Mouse (Mus musculus) 416B (cell line): ENCODE results near the gene Gm37240.
"Not testable (repeated sequence)": the region's sequence is repeated elsewhere in the genome, so short reads cannot be mapped to it uniquely, and the experiment has no call there.

Experiments
- DNase-seq: peaks from one replicate; pipeline ENCODE4 v3.0.0; 2011; ENCODE audit warnings: low read depth

Gene Gm37240

GRCm38 (mm10) chr3:85887239-85887827, at the start of gene Gm37240, which contains the start of gene Glt28d2:
Gene Gm37240 (minus strand): TSS chr3:85887518.
Gene Glt28d2 (minus strand): TSS chr3:85887516.
- no peak for DNase-seq

DNA sequence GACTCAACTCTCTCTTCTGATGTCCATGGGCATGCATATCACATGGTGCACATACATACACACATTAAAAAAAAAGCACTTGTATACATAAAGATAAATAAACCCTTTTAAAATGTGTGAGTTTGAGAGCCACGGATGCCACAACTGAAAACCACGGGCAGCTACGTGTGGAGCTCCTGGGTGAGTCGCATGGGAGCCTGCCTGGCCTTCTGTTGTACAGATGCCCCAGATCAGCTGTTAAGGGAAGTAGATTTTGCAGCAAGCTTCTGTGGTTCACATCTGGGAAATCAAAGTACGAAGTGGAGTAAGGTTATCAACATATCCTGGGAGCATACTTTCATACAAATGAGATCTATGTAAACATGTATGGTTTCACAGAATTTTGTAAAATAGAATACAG, 46.3 kb upstream of the Gm37240 start:
- DNase-seq = no peak

GRCm38 (mm10) chr3:85931859-85932258, 44.5 kb upstream of the Gm37240 start:
- DNase-seq = no peak

DNA sequence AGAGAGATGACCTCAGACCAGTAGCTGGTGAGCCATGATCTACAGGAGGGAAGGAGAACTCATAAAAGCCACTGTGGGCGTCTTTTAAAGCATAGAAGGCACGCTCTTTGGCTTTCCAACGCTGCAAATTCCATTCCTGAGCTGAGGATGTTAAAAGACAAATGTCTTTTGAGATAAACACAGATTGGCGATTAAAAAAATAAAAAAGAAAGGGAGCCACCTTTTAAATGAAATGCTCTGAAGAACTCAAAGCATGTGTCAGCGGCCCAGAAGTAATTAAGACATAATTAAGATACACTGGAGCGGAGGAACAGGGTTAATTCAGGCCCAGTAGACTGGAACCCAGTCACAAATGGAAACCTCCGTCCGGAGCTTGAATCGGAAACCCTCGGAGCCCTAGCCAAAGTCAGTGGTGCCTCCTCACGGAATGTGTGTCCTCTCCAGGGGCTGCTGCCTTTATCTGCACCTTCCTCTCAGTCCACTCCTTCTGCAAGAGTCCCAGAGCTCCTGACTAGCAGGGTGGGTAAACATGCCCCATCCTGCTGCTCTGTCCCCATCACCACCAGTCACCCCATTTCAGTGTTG, 43.4 kb upstream of the Gm37240 start:
- DNase-seq = no peak

DNA sequence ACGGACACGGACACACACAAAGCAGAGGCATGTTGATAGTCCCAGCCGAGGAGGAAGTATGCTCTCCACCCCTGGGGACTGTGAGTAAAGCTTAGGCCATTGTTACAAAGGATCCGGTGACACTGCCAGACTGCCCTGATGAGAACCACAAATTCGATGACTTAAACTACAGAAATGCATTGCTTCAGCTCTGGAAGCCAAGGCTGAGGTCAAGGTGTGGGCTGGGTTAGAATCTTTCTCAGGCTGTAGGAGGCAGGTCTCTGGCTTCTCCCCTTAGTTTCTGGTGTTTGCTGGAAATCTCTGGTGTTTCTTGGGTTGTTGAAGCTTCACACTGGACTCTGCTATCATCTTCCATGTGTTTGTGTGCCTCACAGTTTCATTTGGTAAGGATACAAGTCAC, 42.4 kb upstream of the Gm37240 start:
- DNase-seq = no peak

DNA sequence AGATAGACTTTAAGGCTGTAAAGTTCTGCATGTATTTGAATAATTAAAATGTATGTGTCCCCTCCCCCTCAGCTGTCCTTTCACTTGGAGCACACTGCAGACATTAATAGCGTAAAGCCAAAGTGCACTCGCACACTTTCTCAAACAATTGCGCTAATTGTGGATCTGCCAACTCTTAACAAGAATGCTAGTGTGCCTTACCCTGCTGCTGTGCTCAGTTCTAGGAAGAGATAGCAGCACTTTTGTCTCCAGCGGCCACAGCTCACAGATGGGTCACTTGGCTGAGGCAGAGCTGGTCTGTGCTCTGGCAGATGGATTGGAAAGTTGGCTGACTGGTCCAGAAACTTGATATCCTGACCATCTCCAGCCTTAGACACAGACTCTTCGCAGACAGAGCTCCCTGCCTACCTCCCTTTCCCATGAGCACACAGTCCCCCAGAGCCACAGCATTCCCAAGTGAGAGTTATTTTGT, 40.9 kb upstream of the Gm37240 start:
- no peak for DNase-seq

- DNase-seq = no peak
These were observed 40.0 kb upstream of the Gm37240 start for GRCm38 (mm10) chr3:85927296-85927695.

DNA sequence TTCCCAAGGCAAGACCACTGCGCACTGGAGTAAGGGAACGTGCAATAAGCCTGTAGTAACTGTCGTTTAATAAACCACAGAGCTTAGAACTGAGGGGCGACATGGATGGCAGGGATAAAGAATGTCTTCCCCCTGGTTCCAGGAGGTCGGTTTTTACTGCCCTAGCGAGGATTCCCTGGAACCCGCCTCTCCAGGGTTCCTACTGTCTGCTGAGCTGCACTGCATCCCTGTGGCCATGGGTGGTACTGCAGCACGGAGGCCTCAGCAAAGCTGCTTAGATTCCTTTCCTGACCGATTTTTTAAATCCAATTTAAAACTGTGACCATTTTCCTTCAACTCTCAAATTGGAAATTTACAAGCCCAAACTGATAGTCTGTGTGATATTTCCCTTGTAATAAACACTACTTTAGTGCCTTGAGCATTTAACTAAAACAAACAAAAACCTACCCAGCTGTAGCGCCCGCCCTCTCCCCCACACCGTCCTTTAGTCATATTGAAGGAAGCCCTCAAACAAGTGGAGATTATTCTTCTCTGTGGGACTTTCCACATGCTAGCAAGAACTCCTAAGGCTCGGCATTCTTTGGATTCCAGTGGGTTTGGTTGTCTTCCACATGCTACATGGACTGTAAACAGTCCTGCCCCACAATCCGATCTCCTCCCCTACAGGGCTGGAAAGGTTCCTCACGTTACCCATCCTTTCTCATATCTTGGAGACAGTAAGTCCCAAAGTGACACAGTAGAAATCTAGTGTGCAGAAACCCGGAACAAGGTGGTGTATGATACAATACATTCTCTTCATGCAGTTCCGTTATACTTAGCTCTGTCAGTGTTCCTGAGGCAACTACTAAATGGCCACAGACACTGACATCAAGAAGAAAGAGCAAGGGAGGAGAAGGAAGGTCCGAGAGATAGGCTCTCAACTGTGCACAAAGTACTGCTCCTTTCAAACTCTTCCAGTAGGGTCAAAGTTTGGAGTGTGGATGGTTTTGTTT, 36.9 kb upstream of the Gm37240 start:
- peak; percentile 60 for DNase-seq

- no peak for DNase-seq
These were observed 36.0 kb upstream of the Gm37240 start for GRCm38 (mm10) chr3:85923343-85923742.

- DNase-seq = peak; percentile 25
These were observed 35.0 kb upstream of the Gm37240 start for GRCm38 (mm10) chr3:85922331-85922730.

DNA sequence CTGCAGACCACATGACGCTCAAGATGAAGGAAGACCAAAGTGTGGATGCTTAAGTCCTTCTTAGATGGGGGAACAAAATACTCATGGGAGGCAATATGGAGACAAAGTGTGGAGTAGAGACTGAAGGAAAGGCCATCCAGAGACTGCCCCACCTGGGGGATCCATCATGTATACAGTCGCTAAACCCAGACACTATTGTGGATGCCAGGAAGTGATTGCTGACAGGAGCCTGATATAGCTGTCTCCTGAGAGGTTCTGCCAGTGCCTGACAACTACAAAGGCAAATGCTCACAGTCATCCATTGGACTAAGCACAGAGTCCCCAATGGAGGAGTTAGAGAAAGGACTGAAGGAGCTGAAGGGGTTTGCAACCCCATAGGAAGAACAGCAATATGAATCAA, 33.4 kb upstream of the Gm37240 start:
- not testable (repeated sequence) for DNase-seq

DNA sequence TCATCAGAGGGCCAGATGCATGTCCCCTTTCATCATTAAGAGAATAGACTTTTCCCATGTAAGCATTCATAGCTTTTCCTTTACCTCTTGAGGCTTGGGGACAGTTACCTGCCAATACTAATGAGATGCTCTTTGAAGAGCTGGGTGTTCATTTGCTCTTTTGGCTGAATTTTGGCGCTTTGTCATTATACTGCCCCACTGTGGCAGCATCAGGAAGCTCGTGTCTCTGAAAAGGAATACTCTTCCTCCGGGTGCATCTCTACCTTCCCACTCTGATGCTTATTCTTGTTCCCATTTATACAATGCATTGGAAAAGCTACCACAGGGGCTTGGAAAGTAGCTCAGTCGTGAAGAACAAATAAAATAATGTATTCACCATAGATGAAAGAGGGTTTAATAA, 30.3 kb upstream of the Gm37240 start:
- DNase-seq = peak; percentile 26

DNA sequence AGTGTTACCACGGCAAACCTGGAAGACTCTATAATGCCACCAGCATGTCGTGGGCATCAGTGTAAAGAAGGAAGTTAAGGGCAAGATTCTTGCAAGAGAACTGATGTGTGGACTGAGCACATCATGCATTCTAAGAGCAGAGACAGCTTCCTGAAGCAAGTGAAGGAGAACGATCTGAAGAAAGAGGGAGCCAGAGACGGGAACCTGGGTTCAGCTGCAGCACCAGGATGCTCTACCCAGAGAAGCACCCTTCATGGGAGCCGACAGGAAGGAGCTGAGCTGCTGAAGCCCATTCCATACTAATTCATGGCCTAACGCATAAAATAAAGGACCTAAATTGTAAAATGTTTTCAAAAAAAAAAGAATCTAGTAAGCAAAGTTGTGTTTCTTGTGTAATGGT, 27.5 kb upstream of the Gm37240 start:
- no peak for DNase-seq

GRCm38 (mm10) chr3:85907136-85907535, 19.8 kb upstream of the Gm37240 start:
- DNase-seq = no peak

- DNase-seq = no peak
These were observed 17.1 kb upstream of the Gm37240 start for GRCm38 (mm10) chr3:85904371-85904770.

DNA sequence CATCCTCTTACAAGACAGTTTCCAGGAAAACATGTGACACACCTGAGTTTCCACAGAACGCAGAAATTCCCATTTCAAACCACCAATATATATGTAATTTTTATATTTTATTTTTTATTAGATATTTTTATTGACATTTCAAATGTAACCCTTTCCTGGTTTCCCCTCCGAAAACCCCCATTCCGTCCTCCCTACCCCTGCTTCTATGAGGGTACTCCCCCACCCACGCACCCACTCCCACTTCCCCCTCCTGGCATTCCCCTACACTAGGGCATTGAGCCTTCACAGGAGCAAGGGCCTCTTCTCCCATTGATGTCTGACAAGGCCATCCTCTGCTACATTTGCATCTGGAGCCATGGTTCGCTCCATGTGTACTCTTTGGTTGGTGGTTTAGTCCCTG, 7.7 kb upstream of the Gm37240 start:
- DNase-seq = no peak

- DNase-seq = no peak
These were observed 4.3 kb upstream of the Gm37240 start for GRCm38 (mm10) chr3:85891571-85891970.

DNA sequence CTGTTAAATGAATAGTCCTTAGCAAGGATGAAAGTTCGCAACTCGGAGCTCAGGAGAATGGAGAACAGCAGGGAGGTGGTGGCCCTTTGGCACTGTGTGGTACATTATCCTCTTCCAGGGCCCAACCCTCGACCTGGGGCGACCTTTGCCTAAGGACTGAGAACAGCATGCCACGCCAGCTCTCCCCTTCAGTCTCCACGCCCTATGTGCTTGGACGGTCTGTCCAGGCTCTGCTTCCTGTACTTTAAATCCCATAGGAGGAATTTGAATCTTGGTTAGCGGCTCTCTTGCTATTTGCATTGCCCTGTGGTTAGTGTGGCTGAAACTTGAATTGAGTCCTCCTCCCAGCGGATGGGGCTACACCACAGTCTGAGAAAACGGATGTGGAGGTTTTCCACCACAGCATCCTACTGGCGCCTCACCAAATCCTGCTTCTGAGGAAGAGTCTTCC, 928 bp upstream of the Gm37240 start:
- peak; percentile 91 for DNase-seq

DNA sequence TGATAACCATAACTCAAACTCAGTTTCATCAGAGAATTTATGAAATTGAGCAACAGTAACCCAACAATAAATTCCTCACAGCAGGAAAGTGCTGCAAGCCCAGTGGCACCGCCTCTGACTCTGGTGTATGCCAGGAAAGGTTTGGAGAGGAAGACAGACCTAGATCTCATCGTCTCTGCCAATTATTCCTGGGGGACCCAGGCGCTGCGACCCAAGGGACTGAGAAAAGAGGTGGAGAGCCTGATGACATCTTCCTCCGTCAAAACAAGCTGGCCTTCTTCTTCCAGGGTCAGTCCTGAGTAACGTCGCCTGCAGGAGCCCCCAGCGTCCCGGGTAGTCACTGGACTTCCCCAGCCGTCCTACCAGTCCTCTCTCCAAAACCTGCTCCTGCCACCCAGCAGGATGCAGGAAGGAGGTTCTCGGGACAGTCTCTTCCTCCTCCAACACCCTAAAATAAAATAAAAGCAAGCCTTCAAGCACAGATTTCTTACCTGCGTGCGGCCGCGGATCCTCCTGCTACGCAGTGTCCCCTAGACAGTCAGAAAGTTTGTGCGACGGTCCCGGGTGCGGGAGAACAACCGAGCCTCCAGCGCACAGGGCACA, 581 bp downstream of the Gm37240 start:
- DNase-seq = no peak

- no peak for DNase-seq
These were observed 1.4 kb downstream of the Gm37240 start for GRCm38 (mm10) chr3:85885906-85886305.

DNA sequence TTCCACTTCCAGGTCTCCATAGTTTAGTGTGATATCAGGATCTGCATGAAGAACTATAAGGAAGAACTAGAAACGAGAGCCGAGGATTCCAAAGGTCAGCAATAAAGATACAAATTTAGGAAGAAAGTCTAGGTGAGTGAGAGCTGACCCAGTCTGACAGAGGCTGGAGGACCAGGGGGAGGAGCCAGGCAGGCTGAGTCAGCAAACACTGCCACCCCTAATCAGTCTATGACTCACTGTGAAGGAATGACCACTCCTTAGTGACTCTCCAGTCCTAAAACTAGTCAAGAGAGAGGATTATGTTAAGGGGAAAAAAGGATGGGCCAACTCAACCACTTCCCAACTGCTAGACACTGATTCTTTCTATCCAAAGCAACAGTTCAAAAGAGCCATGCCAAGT, 6.6 kb downstream of the Gm37240 start:
- peak; percentile 34 for DNase-seq

- no peak for DNase-seq
These were observed 7.2 kb downstream of the Gm37240 start for GRCm38 (mm10) chr3:85880068-85880467.
